Mouse (Mus musculus) heart, embryonic 11.5 days (tissue): ENCODE results near the gene Sorl1. TPM values are rescaled to one million over a fixed set of nuclear protein-coding genes. Genes with fewer than 3 reads are reported as not detected.

ENCODE experiments used
- ATAC-seq: fragments of 200-750 bp; cut with Nextera tagmentation; replicated peaks from 2 replicates; pipeline ENCODE4 v1.8.0; 2017; ENCODE audit warnings: moderate library complexity; ENCODE audit not compliant: insufficient number of reproducible peaks, low FRiP score, low TSS enrichment
- H3K27ac ChIP-seq: fragments of 300-500 bp; sonication (generic); 2 replicates; pipeline ENCODE4 v1.5.1; 2014; ENCODE audit warnings: mild to moderate bottlenecking, low read depth, low read length
- H3K27me3 ChIP-seq: fragments of 300-500 bp; sonication (generic); 2 replicates; pipeline ENCODE4 v1.6.1; 2014; ENCODE audit warnings: mild to moderate bottlenecking, low read length, mixed read lengths; ENCODE audit not compliant: control insufficient read depth, insufficient read depth
- H3K36me3 ChIP-seq: fragments of 300-500 bp; sonication (generic); 2 replicates; pipeline ENCODE4 v1.6.1; 2014; ENCODE audit warnings: mild to moderate bottlenecking, low read length, moderate library complexity, mixed read lengths; ENCODE audit not compliant: control insufficient read depth, insufficient read depth
- H3K4me1 ChIP-seq: fragments of 300-500 bp; sonication (generic); 2 replicates; pipeline ENCODE4 v1.6.1; 2014; ENCODE audit warnings: low read length; ENCODE audit not compliant: control insufficient read depth, insufficient read depth
- H3K4me2 ChIP-seq: fragments of 300-500 bp; sonication (generic); 2 replicates; pipeline ENCODE4 v1.6.1; 2014; ENCODE audit warnings: mild to moderate bottlenecking, moderate library complexity
- H3K4me3 ChIP-seq: fragments of 300-500 bp; sonication (generic); 2 replicates; pipeline ENCODE4 v1.5.1; 2014; ENCODE audit warnings: low read depth, low read length
- H3K9ac ChIP-seq: fragments of 300-500 bp; sonication (generic); 2 replicates; pipeline ENCODE4 v1.6.1; 2014; ENCODE audit warnings: mild to moderate bottlenecking, low read depth, low read length, moderate library complexity
- H3K9me3 ChIP-seq: fragments of 300-500 bp; sonication (generic); replicated peaks from 2 replicates; pipeline ENCODE4 v1.6.1; 2016; ENCODE audit warnings: low read length; ENCODE audit not compliant: control insufficient read depth
- WGBS: fragments of 180-500 bp; shearing (Covaris S2); extraction: QIAGEN DNeasy Blood & Tissue Kit; methylation state at CpG from one replicate; pipeline ENCODE4 v1.1.7; 2014; ENCODE audit not compliant: insufficient replicate concordance; 5-methylcytosine and 5-hydroxymethylcytosine counted together
- polyA plus RNA-seq: library from polyadenylated mRNA; unstranded; fragments of >200 nt; fragmentation: Nextera tagmentation; extraction: Ambion mirVana; gene quantifications from 2 replicates; pipeline ENCODE4 v1.2.1, GENCODE M21; 2014

Gene Sorl1
- polyA plus RNA-seq, 1 experiment from 2014 or later: 7.6 TPM

GRCm38 (mm10) chr9:42046248-42046647 is 77.8 kb downstream of the Sorl1 start:
- Histone ChIP-seq H3K9me3 (no peaks in the 10 kb centered on the region), H3K27me3 (no peaks in the 10 kb centered on the region), H3K4me2 (no peak overlapping the region), H3K4me1 (peaks cover 8% of the 10 kb centered on the region; the same call in 1 of the 2 replicates), H3K27ac (no peak overlapping the region), H3K36me3 (no peaks in the 10 kb centered on the region), H3K4me3 (no peak overlapping the region), H3K9ac (no peak overlapping the region)
- no peak for ATAC-seq
- WGBS: 77% methylated on average over 11 of the region's 11 CpGs

GRCm38 (mm10) chr9:42044651-42045050 is 79.4 kb downstream of the Sorl1 start:
- Histone ChIP-seq H3K9ac (no peak overlapping the region), H3K4me2 (no peak overlapping the region), H3K4me3 (no peak overlapping the region), H3K4me1 (peaks cover 8% of the 10 kb centered on the region; the same call in 1 of the 2 replicates), H3K36me3 (no peaks in the 10 kb centered on the region), H3K9me3 (no peaks in the 10 kb centered on the region), H3K27ac (no peak overlapping the region), H3K27me3 (no peaks in the 10 kb centered on the region)
- 89% methylated on average over 8 of the region's 8 CpGs for WGBS
- no peak for ATAC-seq

GRCm38 (mm10) chr9:42043934-42044333 is 80.2 kb downstream of the Sorl1 start:
- WGBS: 83% methylated on average over 8 of the region's 8 CpGs
- ATAC-seq: no peak
- Histone ChIP-seq H3K4me2 (no peak overlapping the region), H3K4me1 (peaks cover 8% of the 10 kb centered on the region; the same call in 1 of the 2 replicates), H3K9me3 (no peaks in the 10 kb centered on the region), H3K27me3 (no peaks in the 10 kb centered on the region), H3K4me3 (no peak overlapping the region), H3K36me3 (no peaks in the 10 kb centered on the region), H3K27ac (no peak overlapping the region), H3K9ac (no peak overlapping the region)

- Histone ChIP-seq H3K4me1 (no peaks in the 10 kb centered on the region), H3K4me3 (no peak overlapping the region), H3K27ac (no peak overlapping the region), H3K27me3 (no peaks in the 10 kb centered on the region), H3K4me2 (no peak overlapping the region), H3K9ac (no peak overlapping the region), H3K36me3 (no peaks in the 10 kb centered on the region), H3K9me3 (no peaks in the 10 kb centered on the region)
- ATAC-seq: no peak
- 63% methylated on average over 18 of the region's 18 CpGs for WGBS
Observed at GRCm38 (mm10) chr9:42039000-42039992, 84.8 kb downstream of the Sorl1 start.

- Histone ChIP-seq H3K27ac (no peak overlapping the region), H3K9me3 (no peaks in the 10 kb centered on the region), H3K9ac (no peak overlapping the region), H3K4me3 (no peak overlapping the region), H3K27me3 (no peaks in the 10 kb centered on the region), H3K4me2 (no peak overlapping the region), H3K36me3 (no peaks in the 10 kb centered on the region), H3K4me1 (no peaks in the 10 kb centered on the region)
- WGBS: 91% methylated on average over 11 of the region's 11 CpGs
- ATAC-seq: no peak
Observed at GRCm38 (mm10) chr9:42036885-42037284, 87.2 kb downstream of the Sorl1 start.

- H3K4me2 ChIP-seq: no peak overlapping the region
- no peaks in the 10 kb centered on the region for H3K36me3 ChIP-seq
- WGBS: 60% methylated on average over 5 of the region's 5 CpGs
- H3K4me1 ChIP-seq: no peaks in the 10 kb centered on the region
- H3K27me3 ChIP-seq: no peaks in the 10 kb centered on the region
- ATAC-seq: no peak
- H3K4me3 ChIP-seq: no peak overlapping the region
- H3K9ac ChIP-seq: no peak overlapping the region
- no peaks in the 10 kb centered on the region for H3K9me3 ChIP-seq
- H3K27ac ChIP-seq: no peak overlapping the region
Observed at GRCm38 (mm10) chr9:42035995-42036394, 88.1 kb downstream of the Sorl1 start.

- Histone ChIP-seq H3K9me3 (no peaks in the 10 kb centered on the region), H3K27ac (no peak overlapping the region), H3K9ac (no peak overlapping the region), H3K4me3 (no peak overlapping the region), H3K36me3 (no peaks in the 10 kb centered on the region), H3K4me2 (no peak overlapping the region), H3K27me3 (no peaks in the 10 kb centered on the region), H3K4me1 (no peaks in the 10 kb centered on the region)
- ATAC-seq: no peak
- WGBS: 74% methylated on average over 12 of the region's 12 CpGs
Observed at GRCm38 (mm10) chr9:42035213-42035765, 88.8 kb downstream of the Sorl1 start.

- Histone ChIP-seq H3K9me3 (no peaks in the 10 kb centered on the region), H3K27ac (no peak overlapping the region), H3K4me3 (no peak overlapping the region), H3K27me3 (no peaks in the 10 kb centered on the region), H3K4me2 (no peak overlapping the region), H3K36me3 (no peaks in the 10 kb centered on the region), H3K9ac (no peak overlapping the region), H3K4me1 (no peaks in the 10 kb centered on the region)
- WGBS: 59% methylated on average over 9 of the region's 9 CpGs
- ATAC-seq: no peak
Observed at GRCm38 (mm10) chr9:42034116-42034520, 90.0 kb downstream of the Sorl1 start.
